8 mouse cellular contexts compared by ENCODE assay signal in the genomic region with DNA sequence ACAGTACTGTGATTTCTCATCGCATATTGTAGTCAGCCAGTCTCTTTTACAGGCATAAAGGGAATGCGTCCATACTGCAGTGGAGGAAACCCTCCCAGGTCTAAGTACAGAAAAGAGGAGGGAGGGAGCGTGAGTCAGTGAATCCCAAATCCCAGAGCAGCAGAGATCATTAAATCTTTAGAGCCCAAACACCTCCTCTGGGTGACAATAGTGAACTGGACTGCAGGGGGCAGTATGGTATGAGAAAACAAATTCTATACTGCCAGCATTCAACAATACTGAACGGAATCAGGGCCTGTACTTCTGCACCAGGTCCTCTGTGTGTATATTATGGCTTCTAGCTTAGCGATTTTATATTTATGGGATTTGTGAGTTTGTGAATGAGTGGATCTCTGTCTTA.
DNase-seq lines count a peak whose midpoint lies in the region; ATAC-seq and TF ChIP-seq lines count a peak whose summit lies in the region.

No protein-coding gene starts in this region.

- no peak overlapping the region for H3K4me3 ChIP-seq in forebrain, embryonic 16.5 days (replicated peaks; ENCODE audit: low read length)
- H3K4me3 ChIP-seq in stomach, embryonic 16.5 days (replicated peaks; ENCODE audit: low read length) = no peak overlapping the region

- WGBS in forebrain, embryonic 16.5 days = 29% methylated on average over 5 of the region's 5 CpGs
- 37% methylated on average over 5 of the region's 5 CpGs for WGBS in stomach, embryonic 16.5 days

- no peaks in the 10 kb centered on the region for H3K9me3 ChIP-seq in forebrain, embryonic 16.5 days (ENCODE audit: control insufficient read depth, low read length)
- H3K9me3 ChIP-seq in stomach, embryonic 16.5 days (replicated peaks; ENCODE audit: control insufficient read depth, low read length) = no peaks in the 10 kb centered on the region

- H3K9ac ChIP-seq in forebrain, embryonic 16.5 days (replicated peaks; ENCODE audit: low read depth, low read length) = no peak overlapping the region
- H3K9ac ChIP-seq in stomach, embryonic 16.5 days (ENCODE audit: low read length) = no peak overlapping the region

- ATAC-seq in forebrain, embryonic 16.5 days = peak; percentile 59
- ATAC-seq in stomach, embryonic 16.5 days (ENCODE audit: insufficient read depth, low FRiP score) = peak; percentile 76; the same call in 1 of the 2 replicates

- no peak for TF ChIP-seq POLR2A in brain, embryonic 14.5 days (IDR thresholded peaks at IDR 0.05; ENCODE audit: borderline replicate concordance, extremely low read depth, insufficient read depth, insufficient read length, poor library complexity, severe bottlenecking)

- H3K4me2 ChIP-seq in forebrain, embryonic 16.5 days (ENCODE audit: low read length) = no peak overlapping the region
- H3K4me2 ChIP-seq in stomach, embryonic 16.5 days (ENCODE audit: low read depth, low read length) = no peak overlapping the region

- H3K27ac ChIP-seq in forebrain, embryonic 16.5 days (ENCODE audit: low read length) = no peak overlapping the region
- no peak overlapping the region for H3K27ac ChIP-seq in stomach, embryonic 16.5 days (ENCODE audit: low read length)

- H3K4me1 ChIP-seq in forebrain, embryonic 16.5 days (replicated peaks; ENCODE audit: control insufficient read depth, insufficient read depth, low read length) = no peaks in the 10 kb centered on the region
- no peaks in the 10 kb centered on the region for H3K4me1 ChIP-seq in stomach, embryonic 16.5 days (ENCODE audit: control insufficient read depth, insufficient read depth, low read length)

- peaks cover 6% of the 10 kb centered on the region; the same call in 1 of the 2 replicates for H3K27me3 ChIP-seq in forebrain, embryonic 16.5 days (replicated peaks; ENCODE audit: control insufficient read depth, insufficient read depth, low read length)
- peaks cover 5% of the 10 kb centered on the region; the same call in 1 of the 2 replicates for H3K27me3 ChIP-seq in stomach, embryonic 16.5 days (ENCODE audit: control insufficient read depth, insufficient read depth, low read length)

- TF ChIP-seq CTCF in brain, embryonic 14.5 days (IDR thresholded peaks at IDR 0.05; ENCODE audit: borderline replicate concordance, extremely low read depth, insufficient read depth, insufficient read length) = peak; percentile 40; the same call in 1 of the 2 replicates

- peak; percentile 29 for DNase-seq in ovary, postnatal 14 days (ENCODE audit: low spot score)
- DNase-seq in ovary, postnatal 36 days (ENCODE audit: low spot score) = no peak
- peak; percentile 76 for DNase-seq in brain, embryonic 14.5 days (ENCODE audit: low read depth)
- DNase-seq in kidney, postnatal 14 days = peak; percentile 44
- peak; percentile 39 for DNase-seq in lung, postnatal 36 days
- DNase-seq in yolk sac, embryonic 10.5 days (ENCODE audit: low spot score) = no peak

- no peaks in the 10 kb centered on the region for H3K36me3 ChIP-seq in forebrain, embryonic 16.5 days (ENCODE audit: control insufficient read depth, insufficient read depth)
- no peaks in the 10 kb centered on the region for H3K36me3 ChIP-seq in stomach, embryonic 16.5 days (ENCODE audit: control insufficient read depth, insufficient read depth, low read length)

Comparison
In these comparisons a context has a peak if more than half of its experiments do, and no peak if none do; other contexts are left out.
1. DNase-seq: peak in ovary, postnatal 14 days (single experiment), brain, embryonic 14.5 days (single experiment), kidney, postnatal 14 days (single experiment) and lung, postnatal 36 days (single experiment); none in ovary, postnatal 36 days (single experiment) and yolk sac, embryonic 10.5 days (single experiment).